Comparison of ENCODE assay signal across 16 mouse cellular contexts in the genomic region with DNA sequence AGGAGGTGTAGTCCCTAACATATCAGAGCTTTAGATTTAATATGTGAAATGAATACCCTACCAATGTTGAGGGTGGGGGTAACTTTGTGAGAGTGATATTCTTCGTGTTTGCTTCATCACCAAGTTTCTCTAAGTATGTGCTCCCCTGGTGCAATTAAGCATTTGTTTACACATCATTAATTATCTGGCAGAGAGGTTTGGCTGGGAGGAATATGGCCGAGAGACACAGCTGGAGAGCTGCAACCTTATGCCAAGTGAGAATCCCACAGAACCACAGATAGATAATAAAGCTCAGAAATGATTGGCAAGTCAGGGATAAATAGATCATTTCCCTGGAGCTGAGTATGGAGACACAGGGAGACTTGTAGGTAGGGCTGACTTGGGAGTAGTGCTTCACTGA. TPM values are rescaled to one million over a fixed set of nuclear protein-coding genes. Genes with fewer than 3 reads are reported as not detected.
"Had no signal": no experiment of that assay in that cellular context is flagged by ENCODE, and none has a peak within 500 bp of the region (broad histone marks: within the 10 kb centered on the region; RNA-seq: fewer than 3 reads in every experiment).

No protein-coding gene starts in this region.

- ATAC-seq: liver, embryonic 12.5 days had no signal

- H3K27me3 ChIP-seq: kidney, embryonic 15.5 days; limb, embryonic 15.5 days; liver, embryonic 12.5 days; neural tube, embryonic 12.5 days had no signal

- H3K4me1 ChIP-seq: kidney, embryonic 15.5 days; liver, embryonic 12.5 days; midbrain, embryonic 10.5 days; neural tube, embryonic 12.5 days had no signal

- H3K36me3 ChIP-seq: kidney, embryonic 15.5 days; limb, embryonic 15.5 days; liver, embryonic 12.5 days; midbrain, embryonic 10.5 days; neural tube, embryonic 12.5 days had no signal

- H3K9me3 ChIP-seq: kidney, embryonic 15.5 days; limb, embryonic 15.5 days; liver, embryonic 12.5 days; midbrain, embryonic 10.5 days; neural tube, embryonic 12.5 days had no signal

- H3K4me3 ChIP-seq: kidney, embryonic 15.5 days; limb, embryonic 15.5 days; liver, embryonic 12.5 days; midbrain, embryonic 10.5 days; myocyte; neural tube, embryonic 12.5 days had no signal

- H3K4me2 ChIP-seq: kidney, embryonic 15.5 days; limb, embryonic 15.5 days; liver, embryonic 12.5 days; lung, embryonic 14.5 days; neural tube, embryonic 12.5 days had no signal

- DNase-seq: kidney, postnatal 14 days; lung, embryonic 14.5 days; lung, postnatal 10 days; lung, postnatal 4 days; retina, postnatal 1 day; right cerebral cortex, postnatal 4 days; spleen, adult 18-20 months; thymus, adult 18-20 months; thymus, postnatal 14 days had no signal

- H3K9ac ChIP-seq: kidney, embryonic 15.5 days; limb, embryonic 15.5 days; liver, embryonic 12.5 days; lung, embryonic 14.5 days; neural tube, embryonic 12.5 days had no signal

- H3K27ac ChIP-seq: kidney, embryonic 15.5 days; limb, embryonic 15.5 days; liver, embryonic 12.5 days; midbrain, embryonic 10.5 days; neural tube, embryonic 12.5 days had no signal

RNA-seq across cellular contexts. Expression of gene Bend5, which starts 14.1 kb away (rescaled TPM):
- total RNA-seq: megakaryocyte, adult 5-6 weeks had no signal
- polyA plus RNA-seq: myocyte had no signal
